Mouse (Mus musculus): Measurements from ENCODE around the gene Trip10.

Gene Trip10

GRCm38 (mm10) chr17:57234254-57234928, 14.9 kb upstream of the Trip10 start:
- DNase-seq (ENCODE audit: low spot score): no peak

GRCm38 (mm10) chr17:57235803-57236202, 13.5 kb upstream of the Trip10 start:
- DNase-seq (ENCODE audit: low spot score): no peak

GRCm38 (mm10) chr17:57237181-57237580, 12.1 kb upstream of the Trip10 start:
- DNase-seq (ENCODE audit: low spot score): no peak

- DNase-seq (ENCODE audit: low spot score): no peak
These were observed 5.4 kb upstream of the Trip10 start for GRCm38 (mm10) chr17:57243650-57244370.

GRCm38 (mm10) chr17:57245311-57245929, 3.8 kb upstream of the Trip10 start:
- no peak for DNase-seq (ENCODE audit: low spot score)

GRCm38 (mm10) chr17:57246663-57247392, 2.4 kb upstream of the Trip10 start:
- DNase-seq (ENCODE audit: low spot score): no peak

GRCm38 (mm10) chr17:57247393-57248200, 1.7 kb upstream of the Trip10 start:
- peak; percentile 97 for DNase-seq (ENCODE audit: low spot score)

GRCm38 (mm10) chr17:57248201-57248699, 1.0 kb upstream of the Trip10 start, which contains the start of gene Gpr108:
TSS of gene Gpr108 (minus strand) at chr17:57248446.
- peak; percentile 91 for DNase-seq (ENCODE audit: low spot score)

GRCm38 (mm10) chr17:57248771-57249170, 484 bp upstream of the Trip10 start:
- DNase-seq (ENCODE audit: low spot score): peak; percentile 29

- no peak for DNase-seq (ENCODE audit: low spot score)
These were observed 1.4 kb downstream of the Trip10 start for GRCm38 (mm10) chr17:57250461-57251160.

GRCm38 (mm10) chr17:57251431-57251830, 2.2 kb downstream of the Trip10 start:
- DNase-seq (ENCODE audit: low spot score): no peak

- no peak for DNase-seq (ENCODE audit: low spot score)
These were observed 4.1 kb downstream of the Trip10 start for GRCm38 (mm10) chr17:57253306-57253705.

- no peak for DNase-seq (ENCODE audit: low spot score)
These were observed 6.1 kb downstream of the Trip10 start for GRCm38 (mm10) chr17:57255354-57255753.

- DNase-seq (ENCODE audit: low spot score): no peak
These were observed 7.7 kb downstream of the Trip10 start for GRCm38 (mm10) chr17:57256921-57257485.

- DNase-seq (ENCODE audit: low spot score): no peak
These were observed 8.9 kb downstream of the Trip10 start for GRCm38 (mm10) chr17:57258191-57258590.

- no peak for DNase-seq (ENCODE audit: low spot score)
These were observed 10.5 kb downstream of the Trip10 start for GRCm38 (mm10) chr17:57259742-57260141.

- DNase-seq (ENCODE audit: low spot score): no peak
These were observed 11.1 kb downstream of the Trip10 start for GRCm38 (mm10) chr17:57260351-57260750.

GRCm38 (mm10) chr17:57261286-57261685, 12.0 kb downstream of the Trip10 start:
- DNase-seq (ENCODE audit: low spot score): no peak

GRCm38 (mm10) chr17:57261796-57262195, 12.5 kb downstream of the Trip10 start:
- DNase-seq (ENCODE audit: low spot score): no peak

- DNase-seq (ENCODE audit: low spot score): no peak
These were observed 13.8 kb downstream of the Trip10 start for GRCm38 (mm10) chr17:57262901-57263550.

Data from layer of hippocampus, adult 11-12 months (tissue).